Mouse (Mus musculus): Measurements from ENCODE around the gene Tanc2. TPM values are rescaled to one million over a fixed set of nuclear protein-coding genes. Genes with fewer than 3 reads are reported as not detected.

The Tanc2 gene
- total and polyA plus RNA-seq, 3 experiments: 0.04 to 0.18 TPM; not detected in 1

GRCm38 (mm10) chr11:105941973-105942372 is 352.2 kb downstream of the Tanc2 start:
- H3K27me3 ChIP-seq (ENCODE audit: control insufficient read depth in 1 of 2, insufficient read depth in 2 of 2, low read length in 2 of 2): no peaks in the 10 kb centered on the region
- no peak overlapping the region for H3K9ac ChIP-seq (ENCODE audit: control insufficient read depth, low read depth, low read length, poor library complexity, severe bottlenecking)

GRCm38 (mm10) chr11:105943133-105944102 is 353.6 kb downstream of the Tanc2 start:
- Histone ChIP-seq H3K9ac (ENCODE audit: control insufficient read depth, low read depth, low read length, poor library complexity, severe bottlenecking) (peak overlapping the region; percentile 88), H3K27ac (ENCODE audit: control insufficient read depth, low read depth, low read length) (no peak overlapping the region), H3K36me3 (ENCODE audit: control insufficient read depth in 1 of 2, insufficient read depth in 2 of 2, low read length in 2 of 2) (peaks cover 0 to 16% of the 10 kb centered on the region in 2 experiments; a peak in 2 of 4 replicates), H3K4me3 (ENCODE audit: control insufficient read depth in 1 of 2, insufficient read depth in 1 of 2, low read depth in 2 of 2, low read length in 2 of 2) (peak overlapping the region; percentile 82 to 98), H3K79me2 (ENCODE audit: control insufficient read depth, insufficient read depth, low read length, poor library complexity) (peaks cover 4% of the 10 kb centered on the region; the same call in 1 of the 2 replicates), H3K27me3 (ENCODE audit: control insufficient read depth in 1 of 2, insufficient read depth in 2 of 2, low read length in 2 of 2) (no peaks in the 10 kb centered on the region), H3K9me3 (replicated peaks; ENCODE audit: insufficient read depth, low read length) (no peaks in the 10 kb centered on the region), H3K4me1 (ENCODE audit: control insufficient read depth in 1 of 2, insufficient read depth in 2 of 2, low read length in 2 of 2) (peaks cover 10 to 37% of the 10 kb centered on the region in 2 experiments)
- peak; percentile 76 for DNase-seq (ENCODE audit: low read depth, low spot score)
- 0 out of 2 replicates have a peak, but pooled peaks have one; percentile 6 for TF ChIP-seq ETS1 (IDR thresholded peaks at IDR 0.05; ENCODE audit: low read depth, low read length)
- TF ChIP-seq CTCF (IDR thresholded peaks at IDR 0.05 in 2 of 3, conservative IDR thresholded peaks at IDR 0.05 in 1 of 3; ENCODE audit: control insufficient read depth in 1 of 3, insufficient read depth in 1 of 3, low read depth in 2 of 3, low read length in 3 of 3, poor library complexity in 1 of 3, severe bottlenecking in 1 of 3): no peak
- TF ChIP-seq POLR2AphosphoS2 (IDR thresholded peaks at IDR 0.05; ENCODE audit: low read length): no peak
- peak in 1 of 2 experiments; percentile 20; a peak in 1 of 4 replicates for TF ChIP-seq POLR2A (IDR thresholded peaks at IDR 0.05; ENCODE audit: control insufficient read depth in 1 of 2, insufficient read depth in 1 of 2, low read depth in 1 of 2, low read length in 2 of 2, poor library complexity in 1 of 2)
- TF ChIP-seq MEF2A (IDR thresholded peaks at IDR 0.05; ENCODE audit: extremely low read depth, insufficient replicate concordance, low read depth, low read length, poor library complexity, severe bottlenecking): no peak
- no peak; the same call in 1 of the 2 replicates for TF ChIP-seq NELFE (IDR thresholded peaks at IDR 0.05; ENCODE audit: low read depth, low read length)
- no peak for TF ChIP-seq ZNF384 (IDR thresholded peaks at IDR 0.05; ENCODE audit: low read depth, low read length)
- TF ChIP-seq TAL1 (IDR thresholded peaks at IDR 0.05; ENCODE audit: low read length): no peak
- peak; percentile 9; the same call in 1 of the 2 replicates for TF ChIP-seq ELF1 (IDR thresholded peaks at IDR 0.05; ENCODE audit: low read depth, low read length)
- TF ChIP-seq RAD21 (IDR thresholded peaks at IDR 0.05; ENCODE audit: low read depth, low read length): no peak
- no peak for TF ChIP-seq USF2 (IDR thresholded peaks at IDR 0.05; ENCODE audit: borderline replicate concordance in 1 of 2, insufficient read depth in 1 of 2, low read depth in 1 of 2, low read length in 2 of 2)
- no peak for TF ChIP-seq GABPA (IDR thresholded peaks at IDR 0.05; ENCODE audit: low read depth, low read length)
- TF ChIP-seq EP300 (IDR thresholded peaks at IDR 0.05; ENCODE audit: low read depth in 1 of 2, low read length in 2 of 2): no peak
- TF ChIP-seq MYB (IDR thresholded peaks at IDR 0.05; ENCODE audit: low read depth, low read length): no peak
- no peak for TF ChIP-seq TBP (IDR thresholded peaks at IDR 0.05; ENCODE audit: low read depth, low read length)
- no peak for TF ChIP-seq MYC (IDR thresholded peaks at IDR 0.05; ENCODE audit: low read depth, low read length)
- no peak for TF ChIP-seq E2F4 (IDR thresholded peaks at IDR 0.05; ENCODE audit: borderline replicate concordance, low read depth, low read length)
- no peak for TF ChIP-seq CHD2 (IDR thresholded peaks at IDR 0.05; ENCODE audit: low read length)
- TF ChIP-seq NRF1 (IDR thresholded peaks at IDR 0.05; ENCODE audit: insufficient read depth, low read depth, low read length, poor library complexity, severe bottlenecking): no peak
- peak; percentile 36; the same call in 1 of the 2 replicates for TF ChIP-seq UBTF (IDR thresholded peaks at IDR 0.05; ENCODE audit: borderline replicate concordance, insufficient read depth, low read depth, low read length)
- TF ChIP-seq SMC3 (IDR thresholded peaks at IDR 0.05; ENCODE audit: low read depth, low read length): no peak
- no peak for TF ChIP-seq KAT2A (conservative IDR thresholded peaks at IDR 0.05; ENCODE audit: low read depth, low read length)
- TF ChIP-seq POLR2AphosphoS5 (IDR thresholded peaks at IDR 0.05; ENCODE audit: borderline replicate concordance, low read depth, low read length): no peak
- TF ChIP-seq ZC3H11A (IDR thresholded peaks at IDR 0.05; ENCODE audit: low read depth, low read length): no peak
- TF ChIP-seq MAFK (IDR thresholded peaks at IDR 0.05; ENCODE audit: borderline replicate concordance, low read depth, low read length): no peak

More at GRCm38 (mm10) chr11:105941973-105942372, 352.2 kb downstream of the Tanc2 start:
- no peak for DNase-seq (ENCODE audit: low read depth, low spot score)
- Histone ChIP-seq H3K79me2 (ENCODE audit: control insufficient read depth, insufficient read depth, low read length, poor library complexity) (peaks cover 4% of the 10 kb centered on the region; the same call in 1 of the 2 replicates), H3K36me3 (ENCODE audit: control insufficient read depth in 1 of 2, insufficient read depth in 2 of 2, low read length in 2 of 2) (peaks cover 0 to 12% of the 10 kb centered on the region in 2 experiments; a peak in 2 of 4 replicates), H3K4me1 (ENCODE audit: control insufficient read depth in 1 of 2, insufficient read depth in 2 of 2, low read length in 2 of 2) (peaks cover 5 to 26% of the 10 kb centered on the region in 2 experiments), H3K9me3 (replicated peaks; ENCODE audit: insufficient read depth, low read length) (no peaks in the 10 kb centered on the region), H3K4me3 (ENCODE audit: control insufficient read depth in 1 of 2, insufficient read depth in 1 of 2, low read depth in 2 of 2, low read length in 2 of 2) (no peak overlapping the region), H3K27ac (ENCODE audit: control insufficient read depth, low read depth, low read length) (no peak overlapping the region)
- TF ChIP-seq RAD21 (IDR thresholded peaks at IDR 0.05; ENCODE audit: low read depth, low read length) (no peak), MAX (IDR thresholded peaks at IDR 0.05; ENCODE audit: low read length) (no peak), MAZ (IDR thresholded peaks at IDR 0.05; ENCODE audit: low read depth, low read length) (no peak), POLR2A (IDR thresholded peaks at IDR 0.05; ENCODE audit: control insufficient read depth in 1 of 2, insufficient read depth in 1 of 2, low read depth in 1 of 2, low read length in 2 of 2, poor library complexity in 1 of 2) (no peak), SMC3 (IDR thresholded peaks at IDR 0.05; ENCODE audit: low read depth, low read length) (no peak), CTCF (IDR thresholded peaks at IDR 0.05 in 2 of 3, conservative IDR thresholded peaks at IDR 0.05 in 1 of 3; ENCODE audit: control insufficient read depth in 1 of 3, insufficient read depth in 1 of 3, low read depth in 2 of 3, low read length in 3 of 3, poor library complexity in 1 of 3, severe bottlenecking in 1 of 3) (no peak)

Data from MEL (cell line).